Mouse (Mus musculus) intestine, postnatal 0 days (tissue): Measurements from ENCODE around the gene Heatr9. TPM values are rescaled to one million over a fixed set of nuclear protein-coding genes. Genes with fewer than 3 reads are reported as not detected.
"Not testable (repeated sequence)": the region's sequence is repeated elsewhere in the genome, so short reads cannot be mapped to it uniquely, and the experiment has no call there.

ENCODE experiments used
- ATAC-seq: fragments of 200-750 bp; cut with Nextera tagmentation; 2 replicates; pipeline ENCODE4 v1.8.0; 2017; ENCODE audit warnings: mild to moderate bottlenecking, moderate TSS enrichment, moderate library complexity
- H3K27ac ChIP-seq: fragments of 300-500 bp; sonication (generic); 2 replicates; pipeline ENCODE4 v1.5.1; 2014; ENCODE audit warnings: mild to moderate bottlenecking, low read depth, low read length, moderate library complexity
- H3K27me3 ChIP-seq: fragments of 300-500 bp; sonication (generic); replicated peaks from 2 replicates; pipeline ENCODE4 v1.6.1; 2014; ENCODE audit warnings: low read length, mixed read lengths; ENCODE audit not compliant: control insufficient read depth, insufficient read depth
- H3K36me3 ChIP-seq: fragments of 300-500 bp; sonication (generic); 2 replicates; pipeline ENCODE4 v1.6.1; 2014; ENCODE audit warnings: mild to moderate bottlenecking, moderate library complexity; ENCODE audit not compliant: control insufficient read depth, insufficient read depth
- H3K4me1 ChIP-seq: fragments of 300-500 bp; sonication (generic); replicated peaks from 2 replicates; pipeline ENCODE4 v1.6.1; 2014; ENCODE audit warnings: antibody characterized with exemption, low read length, mixed read lengths; ENCODE audit not compliant: control insufficient read depth, insufficient read depth
- H3K4me2 ChIP-seq: fragments of 300-500 bp; sonication (generic); replicated peaks from 2 replicates; pipeline ENCODE4 v1.6.1; 2014; ENCODE audit warnings: low read depth, mild to moderate bottlenecking, moderate library complexity
- H3K4me3 ChIP-seq: fragments of 300-500 bp; sonication (generic); 2 replicates; pipeline ENCODE4 v1.5.1; 2014; ENCODE audit warnings: low read depth, low read length
- H3K9ac ChIP-seq: fragments of 300-500 bp; sonication (generic); 2 replicates; pipeline ENCODE4 v1.6.1; 2014; ENCODE audit warnings: mild to moderate bottlenecking, low read depth, low read length
- H3K9me3 ChIP-seq: fragments of 300-500 bp; sonication (generic); 2 replicates; pipeline ENCODE4 v1.6.1; 2016; ENCODE audit warnings: mixed run types; ENCODE audit not compliant: control insufficient read depth
- CTCF ChIP-seq: sonication (generic); IDR thresholded peaks from 2 replicates; pipeline ENCODE4 v1.5.1; 2016; ENCODE audit warnings: low read depth, mild to moderate bottlenecking, control low read depth, antibody characterized with exemption, moderate library complexity
- WGBS: fragments of 180-500 bp; shearing (Covaris S2); extraction: QIAGEN DNeasy Blood & Tissue Kit; methylation state at CpG from one replicate; pipeline ENCODE4 v1.1.7; 2014; 5-methylcytosine and 5-hydroxymethylcytosine counted together
- polyA plus RNA-seq: library from polyadenylated mRNA; unstranded; fragments of >200 nt; fragmentation: Nextera tagmentation; extraction: Ambion mirVana; gene quantifications from 2 replicates; pipeline ENCODE4 v1.2.1, GENCODE M21; 2015

The Heatr9 gene
- polyA plus RNA-seq, 1 experiment from 2014 or later = not detected

DNA sequence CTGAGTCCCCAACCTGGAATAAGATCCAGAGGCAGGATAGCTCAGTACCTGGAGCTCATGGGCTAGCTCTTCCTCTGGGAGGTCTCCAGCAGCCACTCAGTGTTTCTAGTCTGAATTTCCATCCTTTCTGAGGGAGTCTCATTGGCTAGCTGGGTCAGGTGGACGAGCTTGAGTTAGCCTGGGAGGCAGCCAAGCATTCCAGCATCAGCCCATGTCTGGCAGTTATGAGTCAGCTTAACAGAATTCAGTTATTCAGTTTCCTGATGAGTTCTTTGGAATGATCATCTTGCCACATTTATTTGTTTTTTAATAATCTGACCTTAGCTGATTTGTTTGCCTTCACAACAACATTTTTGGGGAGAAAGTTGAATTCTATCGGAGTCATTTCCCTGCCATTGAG is 41.8 kb upstream of the Heatr9 start:
- Histone ChIP-seq H3K27ac (no peak overlapping the region), H3K4me1 (no peaks in the 10 kb centered on the region), H3K4me2 (no peak overlapping the region), H3K9ac (no peak overlapping the region), H3K9me3 (no peaks in the 10 kb centered on the region), H3K36me3 (no peaks in the 10 kb centered on the region), H3K27me3 (no peaks in the 10 kb centered on the region), H3K4me3 (no peak overlapping the region)
- TF ChIP-seq CTCF = no peak
- WGBS = 54% methylated on average over 2 of the region's 2 CpGs
- no peak for ATAC-seq

DNA sequence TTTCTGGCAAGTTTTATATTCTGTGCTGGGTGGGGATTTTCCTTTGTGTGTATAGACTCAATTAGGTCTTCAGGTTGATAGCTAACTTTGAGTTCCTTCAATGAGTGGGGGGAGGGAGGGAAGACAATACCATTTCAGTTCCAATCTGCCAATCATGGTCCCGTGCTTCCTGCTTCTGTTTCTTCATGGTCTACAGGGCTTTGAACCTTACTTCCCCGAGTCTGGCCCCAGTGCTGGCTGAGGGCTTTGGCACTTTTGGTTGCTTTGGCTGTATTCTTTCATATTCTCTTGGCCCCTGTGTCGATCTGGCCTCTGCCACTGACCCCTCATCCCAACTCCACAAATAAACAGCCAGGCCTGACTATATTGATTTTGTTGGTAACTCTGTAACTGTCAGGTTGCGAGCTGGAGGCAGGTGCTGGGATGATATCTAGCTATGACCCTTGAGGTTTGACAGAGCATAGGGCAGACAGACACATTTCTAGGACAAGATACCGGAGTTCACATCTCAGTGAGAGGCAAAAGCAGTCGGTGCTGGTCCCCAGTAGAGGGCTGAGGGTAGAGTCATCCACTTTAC is 40.4 kb upstream of the Heatr9 start:
- Histone ChIP-seq H3K4me2 (no peak overlapping the region), H3K9ac (no peak overlapping the region), H3K27me3 (no peaks in the 10 kb centered on the region), H3K4me1 (no peaks in the 10 kb centered on the region), H3K36me3 (no peaks in the 10 kb centered on the region), H3K9me3 (no peaks in the 10 kb centered on the region), H3K27ac (no peak overlapping the region), H3K4me3 (no peak overlapping the region)
- no peak for ATAC-seq
- 42% methylated on average over 6 of the region's 6 CpGs for WGBS
- TF ChIP-seq CTCF = no peak

DNA sequence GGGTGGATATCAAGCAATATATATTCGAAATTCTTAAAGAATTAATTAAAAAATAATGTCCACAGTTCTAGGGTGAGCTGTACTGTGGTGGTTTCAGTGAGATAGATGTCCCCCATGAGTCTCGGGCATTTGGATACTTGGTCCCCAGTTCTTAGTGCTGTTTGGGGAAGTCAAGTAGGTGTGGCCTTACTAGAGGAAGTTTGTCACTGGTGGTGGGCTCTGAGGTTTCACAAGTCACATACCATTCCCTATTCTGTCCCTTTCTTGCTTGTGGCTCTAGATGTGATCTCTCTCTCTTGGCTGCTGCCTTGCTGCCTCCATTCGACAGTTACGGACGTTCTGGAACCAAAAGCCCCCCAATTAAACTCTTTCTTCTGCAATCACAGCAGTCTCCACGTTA is 38.4 kb upstream of the Heatr9 start:
- TF ChIP-seq CTCF = no peak
- WGBS = 85% methylated on average over 6 of the region's 6 CpGs
- Histone ChIP-seq H3K9ac (no peak overlapping the region), H3K27ac (no peak overlapping the region), H3K4me1 (no peaks in the 10 kb centered on the region), H3K4me2 (no peak overlapping the region), H3K9me3 (no peaks in the 10 kb centered on the region), H3K27me3 (no peaks in the 10 kb centered on the region), H3K36me3 (no peaks in the 10 kb centered on the region), H3K4me3 (no peak overlapping the region)
- no peak for ATAC-seq

DNA sequence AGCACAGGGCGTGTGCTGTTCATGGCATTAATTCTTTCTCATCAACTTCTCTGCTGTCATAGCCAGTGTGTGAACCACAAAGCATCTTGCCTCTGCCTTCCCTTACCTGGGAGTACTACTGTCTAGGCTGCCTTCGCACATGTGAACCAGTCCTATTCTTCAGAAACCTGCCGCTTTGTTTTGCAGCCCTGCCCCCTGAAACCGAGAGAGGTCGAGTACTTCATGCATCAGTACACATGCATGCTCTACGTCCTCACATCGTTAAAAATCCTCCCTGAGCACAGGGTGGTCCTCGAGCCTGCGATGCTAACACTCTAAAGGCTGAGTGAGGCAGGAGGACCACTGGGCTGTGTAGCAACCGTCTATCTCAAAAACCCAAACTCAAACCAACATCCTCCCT is 35.1 kb upstream of the Heatr9 start:
- ATAC-seq = no peak
- Histone ChIP-seq H3K9me3 (no peaks in the 10 kb centered on the region), H3K4me2 (no peak overlapping the region), H3K27me3 (no peaks in the 10 kb centered on the region), H3K4me3 (no peak overlapping the region), H3K36me3 (no peaks in the 10 kb centered on the region), H3K4me1 (no peaks in the 10 kb centered on the region), H3K27ac (no peak overlapping the region), H3K9ac (no peak overlapping the region)
- 78% methylated on average over 10 of the region's 10 CpGs for WGBS
- TF ChIP-seq CTCF = no peak

DNA sequence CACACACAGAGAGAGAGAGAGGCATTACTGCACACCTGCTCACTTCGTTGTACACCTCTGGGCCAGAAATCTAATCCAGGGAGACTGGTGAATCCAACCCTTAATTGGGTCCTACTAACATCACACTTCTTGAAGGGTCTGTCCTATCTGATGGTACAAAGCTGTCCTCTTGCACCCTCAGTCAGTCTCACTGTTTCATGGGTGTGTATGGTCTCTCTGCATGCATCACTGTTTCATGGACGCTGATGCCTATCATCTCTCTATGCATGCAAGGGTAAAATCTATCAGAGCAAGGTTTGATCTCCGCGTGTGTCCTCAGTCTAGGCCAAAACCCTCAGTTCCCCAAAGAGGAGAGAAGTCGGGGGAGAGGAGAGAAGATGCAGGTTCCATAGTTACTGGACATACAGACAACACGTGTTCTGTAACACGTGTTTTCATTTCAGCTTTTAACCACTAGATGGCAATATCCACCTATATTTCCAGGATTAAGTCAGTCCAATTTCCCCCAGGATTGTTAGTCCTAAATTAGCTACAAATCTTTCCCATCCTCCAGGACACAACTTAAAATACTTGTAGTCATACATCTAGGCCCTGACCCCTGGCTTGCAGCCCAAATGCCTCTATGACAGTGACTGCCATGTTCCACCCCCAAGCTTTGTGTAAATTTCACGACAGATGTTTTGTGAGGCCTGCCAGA is 34.3 kb upstream of the Heatr9 start:
- TF ChIP-seq CTCF = peak; percentile 87
- Histone ChIP-seq H3K27me3 (no peaks in the 10 kb centered on the region), H3K9me3 (no peaks in the 10 kb centered on the region), H3K4me3 (no peak overlapping the region), H3K4me2 (no peak overlapping the region), H3K27ac (no peak overlapping the region), H3K36me3 (no peaks in the 10 kb centered on the region), H3K9ac (no peak overlapping the region), H3K4me1 (no peaks in the 10 kb centered on the region)
- WGBS = 31% methylated on average over 8 of the region's 8 CpGs
- no peak for ATAC-seq

DNA sequence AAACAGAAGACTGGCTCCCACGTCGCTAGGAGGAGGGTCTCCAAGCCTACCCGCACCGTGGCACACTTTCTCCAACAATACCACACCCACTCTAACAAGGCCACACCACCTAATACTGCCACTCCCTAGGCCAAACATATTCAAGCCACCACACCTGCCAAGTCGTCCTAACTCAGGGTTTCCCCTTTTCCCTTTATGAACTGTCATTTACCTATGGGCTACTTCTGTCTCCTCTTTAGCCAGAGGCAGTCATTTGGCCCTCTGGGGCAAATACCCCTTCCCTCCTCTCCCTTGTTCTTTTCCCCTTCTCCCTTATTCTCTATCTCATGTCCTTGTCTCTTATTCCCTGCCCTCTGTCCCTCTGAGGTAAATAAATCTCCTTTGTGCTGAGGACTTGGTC is 29.7 kb upstream of the Heatr9 start:
- Histone ChIP-seq H3K36me3 (no peaks in the 10 kb centered on the region), H3K27ac (no peak overlapping the region), H3K9ac (no peak overlapping the region), H3K9me3 (no peaks in the 10 kb centered on the region), H3K4me1 (no peaks in the 10 kb centered on the region), H3K27me3 (no peaks in the 10 kb centered on the region), H3K4me3 (no peak overlapping the region), H3K4me2 (no peak overlapping the region)
- WGBS = 68% methylated on average over 5 of the region's 5 CpGs
- no peak for ATAC-seq
- TF ChIP-seq CTCF = no peak

DNA sequence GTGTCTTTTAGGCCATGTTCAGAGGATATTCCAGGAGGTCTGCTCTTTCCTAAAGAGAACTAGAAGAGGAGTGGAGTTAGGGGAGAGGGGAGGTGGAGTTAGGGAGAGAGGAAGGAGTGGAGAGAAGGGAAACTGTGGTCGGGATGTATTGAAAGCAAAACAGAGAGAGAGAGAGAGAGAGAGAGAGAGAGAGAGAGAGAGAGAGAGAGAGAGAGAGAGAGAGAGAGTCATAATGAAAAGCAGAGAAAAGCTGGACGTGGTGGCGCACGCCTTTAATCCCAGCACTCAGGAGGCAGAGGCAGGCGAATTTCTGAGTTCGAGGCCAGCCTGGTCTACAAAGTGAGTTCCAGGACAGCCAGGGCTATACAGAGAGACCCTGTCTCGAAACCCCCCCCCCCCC is 29.1 kb upstream of the Heatr9 start:
- ATAC-seq, H3K4me1 ChIP-seq, H3K4me2 ChIP-seq, H3K9me3 ChIP-seq, H3K36me3 ChIP-seq, H3K9ac ChIP-seq, H3K27me3 ChIP-seq, H3K4me3 ChIP-seq, H3K27ac ChIP-seq: not testable (repeated sequence)
- WGBS = 70% methylated on average over 4 of the region's 7 CpGs
